Mouse (Mus musculus): ENCODE results near the gene Szrd1.

DNA sequence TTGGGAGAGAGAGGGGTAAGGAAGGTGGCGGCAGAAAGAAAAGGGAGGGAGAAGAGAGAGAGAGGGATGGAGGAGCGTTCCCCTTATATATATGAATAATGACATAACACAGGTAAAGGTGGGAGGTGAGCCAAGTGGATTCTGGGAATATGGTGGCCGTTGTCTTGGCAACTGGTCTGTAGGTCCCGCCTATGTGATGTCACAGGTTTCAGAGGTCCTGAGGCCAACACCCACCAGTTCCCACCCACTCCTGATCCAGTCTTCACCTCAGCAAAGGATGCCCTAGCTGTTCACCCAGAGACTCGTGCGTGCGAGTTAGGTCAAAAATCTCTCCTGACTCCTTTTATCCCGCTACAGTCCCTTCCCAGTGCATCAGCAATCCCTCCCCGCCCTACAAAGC lies 38.3 kb downstream of the Szrd1 start:
- TF ChIP-seq CTCF (IDR thresholded peaks at IDR 0.05) (no peak), EP300 (IDR thresholded peaks at IDR 0.05) (no peak)

Measured in lung, postnatal 0 days (tissue).